Mouse (Mus musculus) heart, postnatal 0 days (tissue): Measurements from ENCODE around the gene Fam209.

Experiments
- CTCF ChIP-seq: IDR thresholded peaks from 2 replicates; pipeline ENCODE4 v1.5.1; 2016; ENCODE audit warnings: antibody characterized with exemption, control low read depth, low read depth
- EP300 ChIP-seq: IDR thresholded peaks from 2 replicates; pipeline ENCODE4 v1.6.1; 2016; ENCODE audit warnings: antibody characterized with exemption, low read depth

GRCm38 (mm10) chr2:172496736-172497345 lies 24.5 kb downstream of the Fam209 start:
- TF ChIP-seq EP300 (no peak), CTCF (no peak)
